Mouse (Mus musculus) embryonic facial prominence, embryonic 13.5 days (tissue): Measurements from ENCODE around the gene Ctsz. TPM values are rescaled to one million over a fixed set of nuclear protein-coding genes. Genes with fewer than 3 reads are reported as not detected.

Experiments
- ATAC-seq: fragments of 200-750 bp; cut with Nextera tagmentation; 2 replicates; pipeline ENCODE4 v1.8.0; 2017; ENCODE audit warnings: low read depth; ENCODE audit not compliant: insufficient number of reproducible peaks, insufficient read depth, low FRiP score, low TSS enrichment
- H3K27ac ChIP-seq: fragments of 300-500 bp; sonication (generic); 2 replicates; pipeline ENCODE4 v1.5.1; 2015; ENCODE audit warnings: moderate library complexity, mild to moderate bottlenecking, inconsistent platforms
- H3K27me3 ChIP-seq: fragments of 300-500 bp; sonication (generic); 2 replicates; pipeline ENCODE4 v1.6.1; 2015; ENCODE audit warnings: mild to moderate bottlenecking, inconsistent platforms
- H3K36me3 ChIP-seq: fragments of 300-500 bp; sonication (generic); 2 replicates; pipeline ENCODE4 v1.6.1; 2015; ENCODE audit warnings: mild to moderate bottlenecking, inconsistent platforms
- H3K4me1 ChIP-seq: fragments of 300-500 bp; sonication (generic); 2 replicates; pipeline ENCODE4 v1.6.1; 2015; ENCODE audit warnings: inconsistent platforms
- H3K4me2 ChIP-seq: fragments of 300-500 bp; sonication (generic); 2 replicates; pipeline ENCODE4 v1.6.1; 2015; ENCODE audit warnings: moderate library complexity, mild to moderate bottlenecking, inconsistent platforms
- H3K4me3 ChIP-seq: fragments of 300-500 bp; sonication (generic); 2 replicates; pipeline ENCODE4 v1.5.1; 2015; ENCODE audit warnings: mild to moderate bottlenecking, inconsistent platforms
- H3K9ac ChIP-seq: fragments of 300-500 bp; sonication (generic); 2 replicates; pipeline ENCODE4 v1.6.1; 2015; ENCODE audit warnings: mild to moderate bottlenecking, inconsistent platforms
- H3K9me3 ChIP-seq: fragments of 300-500 bp; sonication (generic); 2 replicates; pipeline ENCODE4 v1.6.1; 2016; ENCODE audit warnings: inconsistent platforms
- WGBS: fragments of 180-500 bp; shearing (Covaris S2); methylation state at CpG from one replicate; pipeline ENCODE4 v1.1.7; 2015; ENCODE audit warnings: mixed read lengths; 5-methylcytosine and 5-hydroxymethylcytosine counted together
- polyA plus RNA-seq: library from polyadenylated mRNA; unstranded; fragments of >200 nt; fragmentation: Nextera tagmentation; extraction: Ambion mirVana; gene quantifications from 2 replicates; pipeline ENCODE4 v1.2.1, GENCODE M21; 2015

The Ctsz gene
- 148 and 153 TPM in 2 replicates for polyA plus RNA-seq

- no peaks in the 10 kb centered on the region for H3K9me3 ChIP-seq
- peaks cover 22% of the 10 kb centered on the region for H3K36me3 ChIP-seq
- no peaks in the 10 kb centered on the region for H3K27me3 ChIP-seq
- under 1% methylated on average over 38 of the region's 38 CpGs for WGBS
- H3K4me1 ChIP-seq, result peaks cover 31% of the 10 kb centered on the region
- no peak within 1 kb of the TSS for H3K27ac ChIP-seq
- peak within 1 kb of the TSS; percentile 75 for H3K9ac ChIP-seq
- ATAC-seq, result peak; percentile 56; the same call in 1 of the 2 replicates
- peak within 1 kb of the TSS; percentile 88 for H3K4me2 ChIP-seq
- peak within 1 kb of the TSS; percentile 63 for H3K4me3 ChIP-seq
Observed at GRCm38 (mm10) chr2:174438737-174439449, at the start of gene Ctsz. Ctsz (minus strand) TSS chr2:174439039.

GRCm38 (mm10) chr2:174487005-174487404, 48.2 kb upstream of the Ctsz start:
- no peaks in the 10 kb centered on the region for H3K4me1 ChIP-seq
- H3K27ac ChIP-seq, result no peak overlapping the region
- 83% methylated on average over 5 of the region's 5 CpGs for WGBS
- no peak overlapping the region for H3K9ac ChIP-seq
- H3K4me2 ChIP-seq, result no peak overlapping the region
- no peaks in the 10 kb centered on the region for H3K27me3 ChIP-seq
- no peak overlapping the region for H3K4me3 ChIP-seq
- no peaks in the 10 kb centered on the region for H3K9me3 ChIP-seq
- no peak for ATAC-seq
- no peaks in the 10 kb centered on the region for H3K36me3 ChIP-seq

GRCm38 (mm10) chr2:174478746-174479145, 39.9 kb upstream of the Ctsz start:
- ATAC-seq, result no peak
- Histone ChIP-seq H3K9me3 (no peaks in the 10 kb centered on the region), H3K36me3 (no peaks in the 10 kb centered on the region), H3K4me2 (no peak overlapping the region), H3K27ac (no peak overlapping the region), H3K4me1 (peaks cover under 1% of the 10 kb centered on the region; the same call in 1 of the 2 replicates), H3K9ac (no peak overlapping the region), H3K4me3 (no peak overlapping the region), H3K27me3 (no peaks in the 10 kb centered on the region)
- WGBS, result 70% methylated on average over 5 of the region's 5 CpGs

- ATAC-seq, result no peak
- Histone ChIP-seq H3K9ac (no peak overlapping the region), H3K4me2 (no peak overlapping the region), H3K36me3 (no peaks in the 10 kb centered on the region), H3K27me3 (no peaks in the 10 kb centered on the region), H3K27ac (no peak overlapping the region), H3K4me1 (peaks cover 6% of the 10 kb centered on the region), H3K9me3 (no peaks in the 10 kb centered on the region), H3K4me3 (no peak overlapping the region)
- WGBS, result 81% methylated on average over 3 of the region's 3 CpGs
Observed at GRCm38 (mm10) chr2:174477543-174478319, 38.9 kb upstream of the Ctsz start.

- Histone ChIP-seq H3K27ac (peak overlapping the region; percentile 77), H3K9ac (peak overlapping the region; percentile 82), H3K4me3 (peak overlapping the region; percentile 67), H3K36me3 (peaks cover 19% of the 10 kb centered on the region), H3K4me1 (peaks cover 21% of the 10 kb centered on the region), H3K4me2 (peak overlapping the region; percentile 76), H3K27me3 (no peaks in the 10 kb centered on the region), H3K9me3 (no peaks in the 10 kb centered on the region)
- no peak for ATAC-seq
- 62% methylated on average over 5 of the region's 5 CpGs for WGBS
Observed at GRCm38 (mm10) chr2:174473550-174473927, 34.7 kb upstream of the Ctsz start.

- WGBS, result under 1% methylated on average over 53 of the region's 53 CpGs
- Histone ChIP-seq H3K36me3 (peaks cover 25% of the 10 kb centered on the region), H3K9me3 (no peaks in the 10 kb centered on the region), H3K4me3 (peak within 1 kb of the TSS; percentile 67), H3K4me1 (peaks cover 21% of the 10 kb centered on the region), H3K4me2 (peak within 1 kb of the TSS; percentile 76), H3K27me3 (no peaks in the 10 kb centered on the region), H3K9ac (peak within 1 kb of the TSS; percentile 82), H3K27ac (peak within 1 kb of the TSS; percentile 77)
- peak; percentile 97 for ATAC-seq
Observed at GRCm38 (mm10) chr2:174472818-174473549, 34.1 kb upstream of the Ctsz start, which contains the start of gene Prelid3b. Prelid3b (minus strand) TSS chr2:174473081.

- Histone ChIP-seq H3K4me2 (peak overlapping the region; percentile 76), H3K9ac (peak overlapping the region; percentile 82), H3K4me1 (peaks cover 21% of the 10 kb centered on the region), H3K27ac (peak overlapping the region; percentile 35; the same call in 1 of the 2 replicates), H3K27me3 (no peaks in the 10 kb centered on the region), H3K4me3 (peak overlapping the region; percentile 67), H3K36me3 (peaks cover 26% of the 10 kb centered on the region), H3K9me3 (no peaks in the 10 kb centered on the region)
- ATAC-seq, result no peak
- WGBS, result 7% methylated on average over 30 of the region's 30 CpGs
Observed at GRCm38 (mm10) chr2:174472407-174472806, 33.6 kb upstream of the Ctsz start.

GRCm38 (mm10) chr2:174470786-174471405, 32.1 kb upstream of the Ctsz start:
- Histone ChIP-seq H3K4me1 (peaks cover 21% of the 10 kb centered on the region), H3K27me3 (no peaks in the 10 kb centered on the region), H3K36me3 (peaks cover 39% of the 10 kb centered on the region), H3K4me2 (no peak overlapping the region), H3K9me3 (no peaks in the 10 kb centered on the region), H3K9ac (no peak overlapping the region), H3K27ac (no peak overlapping the region), H3K4me3 (no peak overlapping the region)
- ATAC-seq, result no peak
- 95% methylated on average over 7 of the region's 7 CpGs for WGBS

- Histone ChIP-seq H3K27ac (no peak overlapping the region), H3K9ac (no peak overlapping the region), H3K4me1 (peaks cover 21% of the 10 kb centered on the region), H3K4me3 (no peak overlapping the region), H3K9me3 (no peaks in the 10 kb centered on the region), H3K36me3 (peaks cover 44% of the 10 kb centered on the region), H3K4me2 (no peak overlapping the region), H3K27me3 (no peaks in the 10 kb centered on the region)
- no peak for ATAC-seq
- WGBS, result 87% methylated on average over 4 of the region's 4 CpGs
Observed at GRCm38 (mm10) chr2:174470333-174470732, 31.5 kb upstream of the Ctsz start.

GRCm38 (mm10) chr2:174463789-174464523, 25.1 kb upstream of the Ctsz start, which contains the start of gene Atp5e:
Atp5e (minus strand) TSS chr2:174464105.
- H3K9ac ChIP-seq, result peak within 1 kb of the TSS; percentile 87
- H3K4me3 ChIP-seq, result peak within 1 kb of the TSS; percentile 89
- H3K36me3 ChIP-seq, result peaks cover 58% of the 10 kb centered on the region
- H3K4me2 ChIP-seq, result peak within 1 kb of the TSS; percentile 94
- no peaks in the 10 kb centered on the region for H3K27me3 ChIP-seq
- H3K27ac ChIP-seq, result peak within 1 kb of the TSS; percentile 82
- no peaks in the 10 kb centered on the region for H3K9me3 ChIP-seq
- peaks cover 10% of the 10 kb centered on the region for H3K4me1 ChIP-seq
- peak; percentile 97 for ATAC-seq
- 2% methylated on average over 48 of the region's 48 CpGs for WGBS
